Mouse (Mus musculus) liver, adult (tissue): ENCODE measurements around the gene Tnfsf9.

Experiments
- GATA4 ChIP-seq: IDR thresholded peaks from 2 replicates; pipeline ENCODE4 v1.6.1; 2014; ENCODE audit warnings: mild to moderate bottlenecking, low read length; ENCODE audit not compliant: insufficient replicate concordance

Tnfsf9 gene

DNA sequence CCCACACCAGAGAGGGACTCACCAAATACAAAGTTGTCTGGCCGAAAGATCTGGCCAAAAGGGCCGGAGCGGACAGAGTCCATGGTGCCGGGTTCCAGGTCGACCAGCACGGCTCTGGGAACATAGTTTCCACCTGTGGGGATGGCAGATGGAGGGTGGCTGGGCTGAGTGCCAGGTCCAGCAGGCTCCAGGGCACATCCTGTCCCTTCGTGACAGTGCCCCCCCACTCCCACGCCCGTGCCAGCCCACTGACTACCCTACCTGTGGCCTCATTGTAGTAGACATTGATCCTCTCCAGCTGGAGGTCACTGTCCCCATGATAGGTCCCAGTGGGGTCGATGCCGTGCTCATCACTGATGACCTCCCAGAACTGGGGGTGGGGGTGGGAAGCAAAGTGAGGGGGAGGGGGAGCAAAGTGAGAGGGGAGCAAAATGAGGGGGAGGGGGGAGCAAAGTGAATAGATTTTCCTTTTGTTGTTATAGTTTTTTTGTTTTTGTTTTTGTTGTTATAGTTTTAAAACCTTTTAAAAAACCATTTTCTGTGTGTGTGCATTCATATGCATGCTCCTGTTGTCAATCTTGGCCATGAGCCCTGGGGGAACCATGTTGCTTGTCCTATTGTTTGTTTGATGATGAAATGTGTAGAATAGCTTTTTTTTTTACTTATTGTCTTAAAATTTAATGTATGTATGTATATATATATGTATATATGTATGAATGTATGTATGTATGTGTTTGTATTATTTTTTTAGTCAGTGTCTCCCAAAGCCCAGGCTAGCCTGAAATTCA lies 19.0 kb upstream of the Tnfsf9 start:
- no peak for TF ChIP-seq GATA4

DNA sequence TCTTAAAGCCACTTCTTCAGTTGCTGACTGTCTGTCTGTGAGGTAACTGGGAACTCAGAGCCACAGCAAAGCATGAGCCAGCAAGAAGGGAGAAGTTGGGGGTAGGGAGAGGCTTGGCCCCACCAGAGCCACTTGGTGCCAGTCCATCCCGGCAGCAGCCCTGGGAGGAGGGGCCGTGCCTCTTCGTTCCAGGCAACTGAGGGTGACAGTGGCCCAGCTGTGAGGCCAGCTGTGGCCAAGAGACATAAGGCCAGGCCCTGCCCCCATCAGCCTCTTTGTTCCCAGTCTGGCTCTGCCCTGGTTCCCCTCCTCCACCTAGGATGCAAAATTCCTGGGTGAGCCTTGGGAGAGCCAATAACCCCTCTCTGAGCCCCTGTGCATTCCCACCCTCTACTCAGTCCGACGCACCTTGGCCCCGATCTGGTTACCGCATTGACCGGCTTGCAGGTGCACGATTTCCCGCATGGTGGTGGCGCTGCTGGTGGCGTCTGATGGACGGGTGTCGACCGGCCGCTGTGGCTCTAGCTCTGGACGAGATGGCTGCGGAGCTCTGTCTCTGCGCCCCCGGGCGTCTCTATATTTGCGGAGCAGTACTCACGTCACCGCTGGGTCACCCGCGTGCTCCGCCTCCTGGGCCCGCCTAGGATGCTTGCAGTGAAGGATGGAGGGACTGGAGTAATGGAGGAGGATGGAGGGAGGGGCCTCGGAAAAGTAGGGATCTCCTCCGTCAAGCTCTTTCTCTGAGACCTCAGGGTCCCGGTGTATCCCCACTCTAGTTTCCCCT lies 17.9 kb upstream of the Tnfsf9 start, which contains the start of gene Tubb4a:
Gene Tubb4a, minus strand, starts transcription at position 734 of the 784 bp plus-strand sequence.
- TF ChIP-seq GATA4 = no peak

DNA sequence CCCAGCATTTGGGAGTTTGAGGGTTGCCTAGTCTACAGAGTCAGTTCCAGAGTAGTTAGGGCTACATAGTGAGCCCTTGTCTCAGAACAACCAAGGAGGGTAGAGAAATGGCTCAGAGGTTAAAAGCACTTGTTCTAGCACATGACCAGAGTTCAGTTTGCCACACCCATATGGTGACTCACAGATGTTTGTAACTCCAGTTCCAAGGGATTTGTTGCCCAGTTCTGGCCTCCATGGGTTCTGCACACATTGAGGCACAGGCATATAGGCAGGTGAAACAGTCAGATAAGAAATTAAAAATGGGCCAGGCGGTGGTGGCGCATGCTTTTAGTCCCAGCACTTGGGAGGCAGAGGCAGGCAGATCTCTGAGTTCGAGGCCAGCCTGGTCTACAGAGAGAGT lies 10.9 kb upstream of the Tnfsf9 start:
- no peak for TF ChIP-seq GATA4

DNA sequence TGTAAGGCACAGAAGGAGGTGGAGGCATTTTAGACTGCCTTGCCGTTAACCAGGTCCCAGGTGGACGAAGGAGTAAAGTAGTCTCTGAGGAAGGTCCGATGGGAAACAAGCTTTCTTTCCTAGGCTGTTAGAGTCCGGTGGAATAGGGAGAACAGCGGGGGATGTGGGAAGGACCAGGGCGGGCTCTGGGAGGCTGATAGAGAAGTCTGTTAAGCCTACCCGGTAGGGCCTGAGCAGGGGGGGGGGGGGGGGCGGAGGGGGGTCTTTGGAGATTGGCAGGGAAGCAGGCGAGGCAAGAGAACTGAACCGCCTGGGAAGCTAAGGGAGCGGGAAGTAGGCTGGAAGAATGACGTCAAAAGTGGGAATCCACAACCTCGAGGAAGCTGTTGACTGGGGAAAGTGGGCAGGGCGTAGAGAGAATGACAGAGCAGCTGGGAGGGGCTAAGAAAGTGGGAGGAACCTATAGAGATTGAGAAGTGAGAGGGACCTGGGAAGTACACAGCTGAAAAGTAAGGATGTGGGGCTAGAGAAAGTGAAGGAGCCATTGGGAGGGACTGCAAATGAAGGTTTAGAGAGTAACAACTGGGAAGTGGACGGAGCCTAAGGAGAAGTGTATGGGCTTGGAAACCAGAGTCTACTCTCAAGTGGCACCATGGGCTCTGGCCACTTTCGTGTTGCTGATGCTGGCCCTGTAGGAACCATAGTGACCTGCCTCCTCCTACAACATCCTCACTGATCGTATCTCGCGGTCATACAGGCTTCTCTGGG lies 9.1 kb upstream of the Tnfsf9 start:
- TF ChIP-seq GATA4 = no peak

DNA sequence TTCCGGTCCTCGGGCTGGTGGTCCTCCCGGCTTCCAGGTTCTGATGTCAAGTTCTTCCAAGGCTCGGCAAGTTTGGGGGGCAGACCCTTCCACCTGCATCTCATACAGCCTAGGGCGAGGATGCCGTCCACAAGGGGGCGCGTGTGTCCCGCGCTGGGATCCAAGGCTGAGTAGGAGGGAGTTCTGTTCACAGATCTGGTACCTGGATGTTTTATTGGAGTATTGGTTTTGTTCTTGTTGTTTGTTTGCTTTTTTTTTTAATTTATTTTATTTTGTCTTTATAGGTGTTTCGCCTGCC lies 8.6 kb upstream of the Tnfsf9 start:
- TF ChIP-seq GATA4 = no peak

DNA sequence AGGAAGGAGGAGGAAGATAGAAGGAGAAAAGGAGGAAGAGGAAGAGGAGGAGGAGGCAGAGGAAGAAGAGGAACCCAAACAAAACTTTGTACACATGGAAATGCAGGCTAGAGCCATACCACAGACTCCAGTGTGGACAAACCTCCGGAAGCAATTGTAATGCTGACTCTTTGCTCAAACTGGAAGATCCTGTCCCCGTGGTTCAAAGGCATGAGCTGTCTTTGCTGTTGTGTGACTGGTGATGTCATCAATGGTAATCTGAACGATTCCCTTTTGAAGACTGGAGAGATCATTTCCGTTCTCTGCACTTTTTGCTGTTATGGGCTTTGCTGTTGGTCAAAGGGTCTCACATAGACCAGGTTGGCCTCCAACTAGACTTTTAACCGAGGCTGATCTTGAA lies 6.8 kb upstream of the Tnfsf9 start:
- no peak for TF ChIP-seq GATA4

DNA sequence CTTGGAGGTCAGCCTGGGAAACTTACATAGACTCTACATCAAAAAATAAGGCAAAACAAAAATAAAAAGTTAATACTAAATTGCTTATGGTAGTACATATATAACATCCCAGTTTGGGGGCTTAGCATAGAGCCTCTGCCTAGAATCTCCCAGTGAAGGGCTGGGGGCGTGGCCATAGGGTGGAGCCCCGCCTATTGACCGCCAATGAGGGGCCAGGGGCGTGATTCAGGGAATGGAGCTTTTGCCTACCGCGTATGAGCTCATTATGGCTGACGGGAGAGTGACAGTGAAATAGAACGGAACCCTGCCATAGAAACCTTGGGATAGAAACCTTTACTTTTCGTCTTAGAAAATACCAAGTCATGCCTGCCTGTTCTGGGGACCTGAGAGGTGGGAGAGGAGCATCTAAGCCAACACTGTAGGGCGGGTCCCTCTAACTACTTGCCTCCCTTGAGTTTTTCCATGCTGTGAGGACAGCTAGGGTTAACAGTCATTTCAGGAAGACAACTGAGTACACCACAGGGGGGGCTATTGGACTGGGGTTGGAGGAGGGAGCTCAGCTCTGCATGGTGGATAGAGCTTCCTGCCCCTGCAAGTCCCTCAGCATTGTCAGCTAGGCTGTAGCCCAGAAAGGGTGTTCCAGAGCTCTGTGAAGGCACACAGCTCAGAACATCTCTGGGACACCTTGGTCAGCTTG lies 5.3 kb upstream of the Tnfsf9 start:
- TF ChIP-seq GATA4 = no peak

DNA sequence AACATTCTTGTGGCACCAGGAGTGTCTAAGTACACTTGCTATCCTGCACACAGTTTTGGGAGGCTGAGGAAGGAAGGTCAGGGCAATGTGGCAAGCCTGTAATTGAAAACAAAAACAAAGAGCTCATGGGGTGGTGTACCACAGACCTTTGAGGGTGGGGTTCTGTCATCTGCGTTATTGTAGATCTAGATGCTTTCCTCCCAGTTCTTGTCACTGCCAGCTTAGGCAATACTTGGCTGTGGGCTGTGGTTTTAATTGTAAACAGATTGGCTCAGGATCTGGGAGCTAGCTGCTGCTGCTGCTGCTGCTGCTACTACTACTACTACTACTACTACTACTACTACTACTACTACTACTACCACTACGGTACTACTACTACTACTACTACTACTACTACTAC lies 2.8 kb upstream of the Tnfsf9 start:
- no peak for TF ChIP-seq GATA4

DNA sequence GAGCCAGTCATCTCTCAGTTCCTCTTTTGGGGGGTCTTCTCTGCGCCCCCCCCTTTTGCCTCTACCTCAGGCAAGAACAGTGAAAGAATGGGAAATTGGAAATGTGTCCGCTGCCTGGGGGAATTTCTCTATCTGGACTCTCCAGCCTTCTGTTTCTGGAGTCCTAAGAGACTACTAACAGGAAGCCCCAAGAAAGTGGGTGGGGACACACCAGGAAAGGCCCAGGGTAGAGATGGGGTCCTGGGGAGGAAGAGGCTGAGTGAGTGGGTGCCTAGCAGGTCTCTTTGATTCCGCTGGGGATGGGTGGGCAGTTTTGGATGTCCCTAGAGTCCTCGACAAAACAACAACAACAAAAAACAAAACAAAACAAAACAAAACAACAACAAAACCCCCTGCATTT lies 629 bp upstream of the Tnfsf9 start:
- no peak for TF ChIP-seq GATA4

DNA sequence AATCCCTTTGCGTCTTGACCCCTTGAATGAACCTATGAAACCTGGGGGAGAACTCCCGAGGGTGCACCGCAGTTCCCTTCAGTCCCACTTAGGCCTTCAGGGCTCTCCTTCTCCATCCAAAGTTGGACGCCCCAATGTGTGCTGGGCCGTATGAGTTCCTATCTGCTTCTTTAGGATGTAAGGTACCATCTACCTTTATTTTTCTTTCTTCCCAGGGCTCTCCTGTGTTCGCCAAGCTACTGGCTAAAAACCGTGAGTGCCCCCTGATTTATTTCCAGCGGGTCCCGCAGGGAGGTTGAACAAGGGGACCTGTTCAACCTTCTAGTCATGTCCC lies 877 bp downstream of the Tnfsf9 start:
- no peak for TF ChIP-seq GATA4

DNA sequence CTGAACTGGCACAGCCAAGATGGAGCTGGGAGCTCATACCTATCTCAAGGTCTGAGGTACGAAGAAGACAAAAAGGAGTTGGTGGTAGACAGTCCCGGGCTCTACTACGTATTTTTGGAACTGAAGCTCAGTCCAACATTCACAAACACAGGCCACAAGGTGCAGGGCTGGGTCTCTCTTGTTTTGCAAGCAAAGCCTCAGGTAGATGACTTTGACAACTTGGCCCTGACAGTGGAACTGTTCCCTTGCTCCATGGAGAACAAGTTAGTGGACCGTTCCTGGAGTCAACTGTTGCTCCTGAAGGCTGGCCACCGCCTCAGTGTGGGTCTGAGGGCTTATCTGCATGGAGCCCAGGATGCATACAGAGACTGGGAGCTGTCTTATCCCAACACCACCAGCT lies 1.9 kb downstream of the Tnfsf9 start:
- no peak for TF ChIP-seq GATA4

DNA sequence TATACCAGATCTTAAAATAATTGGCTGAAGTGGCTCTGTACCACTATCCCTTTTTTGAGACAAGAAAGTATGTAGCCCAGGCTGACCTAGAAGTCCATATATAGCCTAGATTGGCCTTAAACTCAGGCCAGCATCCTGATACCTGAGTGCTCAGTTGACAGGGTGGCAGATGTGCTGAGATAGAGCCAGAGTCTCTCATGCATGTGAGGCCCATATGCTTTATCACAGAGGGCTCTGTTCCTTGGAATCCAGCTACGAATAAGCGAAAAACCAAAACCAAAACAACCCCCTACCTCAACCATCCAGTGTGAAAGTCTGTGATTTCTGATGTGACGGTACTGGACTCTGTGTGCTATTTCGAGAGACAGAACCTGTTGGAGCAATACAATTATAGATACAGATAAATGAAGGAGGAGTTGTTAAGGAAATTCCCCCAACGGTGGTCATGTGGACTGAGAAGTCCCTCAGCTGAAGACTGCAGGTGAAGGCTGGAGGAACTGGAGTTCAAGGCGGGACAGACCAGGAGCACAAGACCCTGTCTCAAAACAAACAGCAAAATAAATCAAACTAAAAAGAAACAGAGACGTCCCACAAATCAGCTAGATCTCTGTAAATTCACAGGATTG lies 3.0 kb downstream of the Tnfsf9 start:
- TF ChIP-seq GATA4 = no peak

DNA sequence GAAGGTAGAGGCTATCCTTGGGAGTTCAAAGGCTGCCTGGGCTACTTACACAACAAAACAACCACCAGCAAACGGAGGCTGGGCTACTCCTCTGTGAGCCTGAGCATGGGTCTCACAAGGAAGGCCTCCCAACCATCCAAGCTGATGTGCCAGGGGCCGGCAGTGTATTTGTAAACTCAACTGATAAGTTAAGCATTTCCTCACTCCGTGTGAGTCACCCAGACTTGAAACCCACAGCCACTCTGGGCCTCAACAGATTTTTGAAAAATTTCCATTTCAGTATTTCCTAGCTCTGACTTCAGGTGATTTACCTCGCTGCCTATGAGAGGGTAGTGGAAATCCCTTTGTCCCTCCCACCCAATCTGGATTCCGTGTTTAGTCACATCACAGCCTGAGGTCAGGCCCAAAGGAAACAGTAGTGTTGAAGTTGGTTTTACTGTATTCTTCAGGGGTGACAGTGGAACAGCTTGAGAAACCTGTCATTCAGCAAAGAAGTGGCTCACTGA lies 3.6 kb downstream of the Tnfsf9 start:
- TF ChIP-seq GATA4 = no peak

DNA sequence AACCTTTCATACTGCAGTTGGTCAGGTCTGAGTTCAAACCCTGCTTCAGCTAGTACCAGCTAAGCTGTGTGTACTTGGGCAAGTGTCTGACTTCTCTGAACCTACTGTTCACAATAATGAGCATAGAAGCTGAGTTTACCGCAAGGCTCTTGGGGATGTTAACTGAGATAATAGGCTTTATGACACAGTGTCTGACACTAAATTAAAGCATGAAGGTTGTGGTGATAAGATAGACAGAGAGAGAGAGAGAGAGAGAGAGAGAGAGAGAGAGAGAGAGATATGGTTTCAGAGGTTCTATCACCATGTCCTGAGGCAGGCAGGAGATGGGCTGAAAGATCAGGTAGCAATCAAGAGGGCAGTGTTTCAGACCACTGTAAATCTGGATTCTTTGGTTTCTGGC lies 4.9 kb downstream of the Tnfsf9 start:
- TF ChIP-seq GATA4 = no peak

DNA sequence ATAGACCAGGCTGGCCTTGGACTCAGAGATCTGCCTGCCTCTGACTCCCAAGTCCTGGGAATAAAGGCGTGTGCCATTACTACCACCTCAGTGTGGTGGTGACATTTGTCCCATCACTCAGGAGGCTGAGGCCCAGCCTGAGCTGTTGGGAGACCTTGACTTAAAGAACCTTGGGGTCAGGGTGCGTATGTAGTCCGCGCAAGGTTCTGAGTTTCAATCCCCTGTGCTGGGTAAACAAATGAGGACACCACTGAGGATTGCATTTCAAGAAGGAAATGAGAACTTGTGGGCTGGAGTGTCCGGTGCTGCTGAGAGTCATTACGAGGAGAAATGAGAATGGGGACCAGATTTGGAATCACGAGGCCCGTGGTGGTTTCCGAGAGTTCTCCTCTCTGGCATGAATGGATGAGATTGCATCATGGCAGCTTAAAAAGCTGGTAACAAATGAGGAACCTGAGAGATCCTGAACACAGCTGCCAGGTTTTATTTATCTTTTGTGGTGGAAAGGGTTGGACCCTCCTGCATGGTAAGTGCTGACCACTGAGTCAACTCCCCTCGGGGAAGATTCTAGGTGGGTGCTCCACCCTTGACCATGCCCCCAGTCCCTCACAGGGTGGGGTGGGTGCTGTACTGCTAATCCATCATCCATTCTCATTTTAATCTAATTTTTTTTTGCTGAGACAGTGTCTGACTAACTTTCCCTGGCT lies 7.8 kb downstream of the Tnfsf9 start:
- no peak for TF ChIP-seq GATA4

DNA sequence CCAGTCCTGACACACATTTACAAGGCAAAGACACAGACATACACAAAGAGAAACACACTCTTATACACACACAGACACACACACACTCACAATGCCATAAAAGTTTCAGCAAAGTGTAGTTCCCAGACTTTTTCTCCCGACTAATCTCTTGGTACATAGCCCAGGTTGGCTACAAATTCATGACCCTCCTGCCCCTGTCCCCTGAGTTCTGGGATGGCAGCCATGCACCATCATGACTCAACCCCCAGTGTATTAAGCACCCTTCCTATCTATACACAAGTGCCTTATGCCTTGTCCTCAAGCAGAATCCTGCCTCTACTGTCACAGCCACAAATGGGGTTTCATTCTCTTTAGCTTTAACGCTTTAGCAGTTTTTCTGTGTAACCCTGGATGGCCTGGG lies 11.7 kb downstream of the Tnfsf9 start:
- TF ChIP-seq GATA4 = no peak
